Mouse (Mus musculus): Measurements from ENCODE around the gene Fzd7. TPM values are rescaled to one million over a fixed set of nuclear protein-coding genes. Genes with fewer than 3 reads are reported as not detected.

Fzd7 gene
- polyA plus RNA-seq, 1 experiment from 2014 or later: 3.5 TPM

- no peak overlapping the region for H3K9ac ChIP-seq
- H3K27ac ChIP-seq (replicated peaks): no peak overlapping the region
- H3K36me3 ChIP-seq: no peaks in the 10 kb centered on the region
- WGBS: 9% methylated on average over 9 of the region's 11 CpGs
- H3K4me1 ChIP-seq: peaks cover 31% of the 10 kb centered on the region
- H3K9me3 ChIP-seq: no peaks in the 10 kb centered on the region
- peak overlapping the region; percentile 28; the same call in 1 of the 2 replicates for H3K4me2 ChIP-seq
- ATAC-seq (ENCODE audit: extremely low read depth, insufficient number of reproducible peaks, low FRiP score, low TSS enrichment): no peak
- H3K27me3 ChIP-seq (replicated peaks): peaks cover 82% of the 10 kb centered on the region
- H3K4me3 ChIP-seq: no peak overlapping the region
These were observed 9.7 kb upstream of the Fzd7 start for GRCm38 (mm10) chr1:59472368-59473180.

- Histone ChIP-seq H3K9ac (no peak overlapping the region), H3K27ac (replicated peaks) (no peak overlapping the region), H3K4me2 (peak overlapping the region; percentile 28), H3K4me1 (peaks cover 31% of the 10 kb centered on the region), H3K27me3 (replicated peaks) (peaks cover 88% of the 10 kb centered on the region), H3K36me3 (no peaks in the 10 kb centered on the region), H3K4me3 (no peak overlapping the region), H3K9me3 (no peaks in the 10 kb centered on the region)
- no peak; the same call in 1 of the 2 replicates for ATAC-seq (ENCODE audit: extremely low read depth, insufficient number of reproducible peaks, low FRiP score, low TSS enrichment)
- WGBS: 13% methylated on average over 4 of the region's 4 CpGs
These were observed 9.1 kb upstream of the Fzd7 start for GRCm38 (mm10) chr1:59473181-59473555.

- Histone ChIP-seq H3K27me3 (replicated peaks) (peaks cover 85% of the 10 kb centered on the region), H3K36me3 (no peaks in the 10 kb centered on the region)
These were observed 6.6 kb upstream of the Fzd7 start for GRCm38 (mm10) chr1:59475618-59476017.

GRCm38 (mm10) chr1:59478911-59479310 lies 3.3 kb upstream of the Fzd7 start:
- H3K9ac ChIP-seq: no peak overlapping the region
- H3K4me1 ChIP-seq: peaks cover 32% of the 10 kb centered on the region
- 44% methylated on average over 3 of the region's 3 CpGs for WGBS
- no peak overlapping the region for H3K4me3 ChIP-seq
- peaks cover 63% of the 10 kb centered on the region for H3K27me3 ChIP-seq (replicated peaks)
- no peaks in the 10 kb centered on the region for H3K9me3 ChIP-seq
- no peak overlapping the region for H3K4me2 ChIP-seq
- H3K36me3 ChIP-seq: no peaks in the 10 kb centered on the region
- H3K27ac ChIP-seq (replicated peaks): no peak overlapping the region
- ATAC-seq (ENCODE audit: extremely low read depth, insufficient number of reproducible peaks, low FRiP score, low TSS enrichment): no peak

More at GRCm38 (mm10) chr1:59475618-59476017, 6.6 kb upstream of the Fzd7 start:
- no peaks in the 10 kb centered on the region for H3K9me3 ChIP-seq
- no peak overlapping the region for H3K4me2 ChIP-seq
- H3K9ac ChIP-seq: no peak overlapping the region
- WGBS: 22% methylated on average over 2 of the region's 2 CpGs
- no peak overlapping the region for H3K27ac ChIP-seq (replicated peaks)
- no peak overlapping the region for H3K4me3 ChIP-seq
- ATAC-seq (ENCODE audit: extremely low read depth, insufficient number of reproducible peaks, low FRiP score, low TSS enrichment): no peak
- H3K4me1 ChIP-seq: peaks cover 38% of the 10 kb centered on the region

GRCm38 (mm10) chr1:59480821-59481455 lies 1.3 kb upstream of the Fzd7 start:
- H3K9me3 ChIP-seq: no peaks in the 10 kb centered on the region
- H3K4me3 ChIP-seq: peak overlapping the region; percentile 61
- H3K9ac ChIP-seq: peak overlapping the region; percentile 77
- H3K27ac ChIP-seq (replicated peaks): peak overlapping the region; percentile 86
- H3K4me2 ChIP-seq: peak overlapping the region; percentile 90
- 4% methylated on average over 23 of the region's 23 CpGs for WGBS
- no peaks in the 10 kb centered on the region for H3K36me3 ChIP-seq
- peaks cover 43% of the 10 kb centered on the region for H3K4me1 ChIP-seq
- 0 out of 2 replicates have a peak, but pooled peaks have one; percentile 9 for ATAC-seq (ENCODE audit: extremely low read depth, insufficient number of reproducible peaks, low FRiP score, low TSS enrichment)
- H3K27me3 ChIP-seq (replicated peaks): peaks cover 64% of the 10 kb centered on the region

GRCm38 (mm10) chr1:59481456-59482291 lies 550 bp upstream of the Fzd7 start:
- under 1% methylated on average over 49 of the region's 57 CpGs for WGBS
- H3K4me2 ChIP-seq: peak overlapping the region; percentile 90

GRCm38 (mm10) chr1:59482696-59483520 lies 684 bp downstream of the Fzd7 start:
- Histone ChIP-seq H3K4me1 (peaks cover 60% of the 10 kb centered on the region), H3K4me2 (peak overlapping the region; percentile 90), H3K4me3 (peak overlapping the region; percentile 61), H3K9ac (peak overlapping the region; percentile 90), H3K27ac (replicated peaks) (peak overlapping the region; percentile 88), H3K36me3 (no peaks in the 10 kb centered on the region), H3K27me3 (replicated peaks) (peaks cover 48% of the 10 kb centered on the region), H3K9me3 (no peaks in the 10 kb centered on the region)
- WGBS: under 1% methylated on average over 86 of the region's 88 CpGs
- no peak for ATAC-seq (ENCODE audit: extremely low read depth, insufficient number of reproducible peaks, low FRiP score, low TSS enrichment)

More at GRCm38 (mm10) chr1:59481456-59482291, 550 bp upstream of the Fzd7 start:
- H3K4me3 ChIP-seq: peak overlapping the region; percentile 61
- peak; percentile 90 for ATAC-seq (ENCODE audit: extremely low read depth, insufficient number of reproducible peaks, low FRiP score, low TSS enrichment)
- peak overlapping the region; percentile 90 for H3K9ac ChIP-seq
- peaks cover 59% of the 10 kb centered on the region for H3K27me3 ChIP-seq (replicated peaks)
- no peaks in the 10 kb centered on the region for H3K9me3 ChIP-seq
- peaks cover 49% of the 10 kb centered on the region for H3K4me1 ChIP-seq
- H3K27ac ChIP-seq (replicated peaks): peak overlapping the region; percentile 88
- H3K36me3 ChIP-seq: no peaks in the 10 kb centered on the region

GRCm38 (mm10) chr1:59483521-59484245 lies 1.5 kb downstream of the Fzd7 start:
- no peak for ATAC-seq (ENCODE audit: extremely low read depth, insufficient number of reproducible peaks, low FRiP score, low TSS enrichment)
- Histone ChIP-seq H3K4me2 (peak overlapping the region; percentile 90), H3K27me3 (replicated peaks) (peaks cover 40% of the 10 kb centered on the region), H3K9me3 (no peaks in the 10 kb centered on the region), H3K4me1 (peaks cover 68% of the 10 kb centered on the region), H3K36me3 (no peaks in the 10 kb centered on the region), H3K27ac (replicated peaks) (peak overlapping the region; percentile 88; the same call in 1 of the 2 replicates), H3K4me3 (peak overlapping the region; percentile 61), H3K9ac (peak overlapping the region; percentile 90)
- WGBS: 4% methylated on average over 46 of the region's 46 CpGs

GRCm38 (mm10) chr1:59484314-59484713 lies 2.1 kb downstream of the Fzd7 start:
- no peaks in the 10 kb centered on the region for H3K9me3 ChIP-seq
- H3K4me1 ChIP-seq: peaks cover 74% of the 10 kb centered on the region
- ATAC-seq (ENCODE audit: extremely low read depth, insufficient number of reproducible peaks, low FRiP score, low TSS enrichment): no peak
- H3K4me2 ChIP-seq: peak overlapping the region; percentile 90
- WGBS: 16% methylated on average over 21 of the region's 21 CpGs
- H3K27ac ChIP-seq (replicated peaks): peak overlapping the region; percentile 44; the same call in 1 of the 2 replicates
- peaks cover 39% of the 10 kb centered on the region for H3K27me3 ChIP-seq (replicated peaks)
- peak overlapping the region; percentile 61 for H3K4me3 ChIP-seq
- H3K36me3 ChIP-seq: no peaks in the 10 kb centered on the region
- peak overlapping the region; percentile 90 for H3K9ac ChIP-seq

Measured in heart, embryonic 13.5 days (tissue).